In genomic region chr3:57301921-57302539, GRCm38 (mm10) we compare ENCODE assay signal across 8 mouse cellular contexts. TPM values are rescaled to one million over a fixed set of nuclear protein-coding genes. Genes with fewer than 3 reads are reported as not detected.
A peak's percentile ranks its signal among the peaks of the same experiment; 100 is the strongest.
DNase-seq lines count a peak whose midpoint lies in the region; ATAC-seq and TF ChIP-seq lines count a peak whose summit lies in the region.

Tm4sf1 (minus strand) TSS chr3:57301988.

- ATAC-seq in liver, embryonic 15.5 days (ENCODE audit: insufficient read depth), result no peak

- no peak for DNase-seq in lung, adult 2 months
- no peak for DNase-seq in lung, postnatal 14 days
- DNase-seq in heart, postnatal 25 days (ENCODE audit: low spot score), result no peak
- no peak for DNase-seq in embryo, embryonic 10 days (ENCODE audit: low spot score)
- no peak for DNase-seq in ovary, postnatal 14 days (ENCODE audit: low spot score)
- no peak for DNase-seq in kidney, postnatal 4 days

- no peaks in the 10 kb centered on the region for H3K27me3 ChIP-seq in liver, embryonic 15.5 days

- H3K4me2 ChIP-seq in liver, embryonic 15.5 days, result no peak within 1 kb of the TSS

- H3K27ac ChIP-seq in embryonic fibroblast, embryonic 13.5 days (ENCODE audit: insufficient read depth, low read length), result peak within 1 kb of the TSS; percentile 100
- H3K27ac ChIP-seq in liver, embryonic 15.5 days (replicated peaks), result no peak within 1 kb of the TSS

- no peaks in the 10 kb centered on the region for H3K9me3 ChIP-seq in liver, embryonic 15.5 days (replicated peaks)

- no peak for TF ChIP-seq CTCF in lung, adult 2 months (IDR thresholded peaks at IDR 0.05; ENCODE audit: insufficient read depth, low read length)
- TF ChIP-seq CTCF in embryonic fibroblast, embryonic 13.5 days (IDR thresholded peaks at IDR 0.05; ENCODE audit: borderline replicate concordance, insufficient read depth, low read length), result no peak

- no peaks in the 10 kb centered on the region for H3K4me1 ChIP-seq in lung, adult 2 months (ENCODE audit: control insufficient read depth, insufficient read depth, low read length)
- peaks cover 18% of the 10 kb centered on the region for H3K4me1 ChIP-seq in embryonic fibroblast, embryonic 13.5 days (ENCODE audit: control insufficient read depth, insufficient read depth, low read length)
- H3K4me1 ChIP-seq in liver, embryonic 15.5 days (replicated peaks), result no peaks in the 10 kb centered on the region

- H3K9ac ChIP-seq in liver, embryonic 15.5 days, result no peak within 1 kb of the TSS

- no peaks in the 10 kb centered on the region for H3K36me3 ChIP-seq in liver, embryonic 15.5 days (replicated peaks)

- TF ChIP-seq POLR2A in lung, adult 2 months (IDR thresholded peaks at IDR 0.05; ENCODE audit: borderline replicate concordance, extremely low read depth, low read depth, low read length), result no peak
- no peak for TF ChIP-seq POLR2A in embryonic fibroblast, embryonic 13.5 days (IDR thresholded peaks at IDR 0.05; ENCODE audit: low read depth, low read length)

- intact Hi-C loops in heart, postnatal 25 days (cut with DNase I), result no loop called here

- WGBS in lung, adult 2 months, result 49% methylated on average over 2 of the region's 2 CpGs
- 54% methylated on average over 2 of the region's 2 CpGs for WGBS in liver, embryonic 15.5 days (ENCODE audit: insufficient replicate concordance)

- no peak within 1 kb of the TSS for H3K4me3 ChIP-seq in lung, adult 2 months (replicated peaks; ENCODE audit: extremely low read depth, low read depth, low read length)
- no peak within 1 kb of the TSS for H3K4me3 ChIP-seq in embryonic fibroblast, embryonic 13.5 days (ENCODE audit: insufficient read depth, low read length)
- H3K4me3 ChIP-seq in liver, embryonic 15.5 days (replicated peaks), result no peak within 1 kb of the TSS

RNA-seq across cellular contexts. Expression of gene Tm4sf1, which starts in this region (rescaled TPM):
- polyA plus RNA-seq in lung, adult 2 months (2012; rRNA removed), result 204 and 323 TPM in 2 replicates
- 123 and 314 TPM in 2 replicates for polyA plus RNA-seq in embryonic fibroblast, embryonic 13.5 days (2011; ENCODE audit: insufficient read length, low read depth, missing spikeins)
- 10 to 100 TPM; 93.1 to 99.1 TPM for total RNA-seq in heart, postnatal 25 days (2021)
- 12.5 and 14.2 TPM in 2 replicates for polyA plus RNA-seq in liver, embryonic 15.5 days (2015; fragmentation: Nextera tagmentation; extraction: Ambion mirVana)
